Mouse (Mus musculus): ENCODE data around the gene Adipor1. TPM values are rescaled to one million over a fixed set of nuclear protein-coding genes. Genes with fewer than 3 reads are reported as not detected.

Gene Adipor1
- polyA plus RNA-seq, 1 experiment = 65.7 TPM

DNA sequence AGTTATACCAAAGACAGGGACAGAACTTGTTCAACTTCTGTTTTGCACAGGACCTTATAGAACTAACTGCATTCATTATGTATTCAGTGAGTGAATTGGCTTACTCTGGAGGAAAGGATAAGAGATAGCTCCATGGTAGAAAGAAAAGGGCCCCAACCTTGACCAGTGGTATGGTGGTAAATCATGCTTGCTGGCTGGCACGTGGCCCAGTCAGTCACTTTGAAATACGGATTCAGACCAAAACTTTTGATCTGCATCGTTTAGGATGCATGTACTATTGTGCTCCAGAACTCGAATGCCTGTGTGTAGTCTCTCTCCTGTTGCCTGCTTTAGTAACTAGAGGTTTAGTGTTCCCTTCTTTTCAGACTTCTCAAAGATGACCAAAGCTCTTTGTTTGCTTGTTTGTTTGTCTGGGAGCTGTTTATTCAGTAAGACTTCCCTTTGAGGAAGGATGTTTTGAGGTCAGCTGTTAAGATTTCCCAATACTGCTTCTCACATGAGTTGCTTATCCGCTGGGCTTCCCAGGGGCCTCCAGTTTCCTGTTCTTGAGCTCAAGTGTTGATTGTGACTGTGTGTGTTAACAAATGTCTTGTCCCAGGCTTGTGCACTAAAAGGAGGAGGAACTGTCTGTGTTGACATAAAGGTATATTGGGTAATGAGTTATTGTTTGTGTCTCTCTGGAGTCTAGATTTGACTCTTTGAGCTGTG is 4.7 kb downstream of the Adipor1 start:
- H3K79me2 ChIP-seq (ENCODE audit: control insufficient read depth, insufficient read depth) = peaks cover 82% of the 10 kb centered on the region
- no peak overlapping the region for H3ac ChIP-seq (ENCODE audit: control insufficient read depth, insufficient read length, low read depth)
- H3K27me3 ChIP-seq (ENCODE audit: control insufficient read depth, insufficient read depth, insufficient read length) = no peaks in the 10 kb centered on the region
- no peak overlapping the region for H3K4me3 ChIP-seq (ENCODE audit: insufficient read depth, poor library complexity, severe bottlenecking)
- H3K36me3 ChIP-seq (ENCODE audit: control insufficient read depth, insufficient read depth) = peaks cover 22% of the 10 kb centered on the region
- H3K79me3 ChIP-seq (ENCODE audit: low read depth) = peaks cover 68% of the 10 kb centered on the region
- no peak for TF ChIP-seq CEBPB (IDR thresholded peaks at IDR 0.05; ENCODE audit: low read depth)
- TF ChIP-seq FOSL1 (IDR thresholded peaks at IDR 0.05; ENCODE audit: insufficient read depth, low read length, poor library complexity, severe bottlenecking) = no peak
- TF ChIP-seq MYOD1 (IDR thresholded peaks at IDR 0.05; ENCODE audit: control insufficient read depth, insufficient read length, low read depth) = no peak
- TF ChIP-seq MYOG (IDR thresholded peaks at IDR 0.05; ENCODE audit: control insufficient read depth, extremely low read depth, insufficient read length) = no peak
- TF ChIP-seq USF1 (IDR thresholded peaks at IDR 0.05; ENCODE audit: low read depth) = no peak
- no peak for TF ChIP-seq MAX (IDR thresholded peaks at IDR 0.05)
- no peak for TF ChIP-seq CTCF (IDR thresholded peaks at IDR 0.05; ENCODE audit: control insufficient read depth, insufficient read depth, insufficient read length)

GRCm38 (mm10) chr1:134423911-134424310 is 8.7 kb downstream of the Adipor1 start:
- peaks cover 59% of the 10 kb centered on the region for H3K36me3 ChIP-seq (ENCODE audit: control insufficient read depth, insufficient read depth)
- peaks cover 37% of the 10 kb centered on the region for H3K79me3 ChIP-seq (ENCODE audit: low read depth)
- no peaks in the 10 kb centered on the region for H3K27me3 ChIP-seq (ENCODE audit: control insufficient read depth, insufficient read depth, insufficient read length)
- H3ac ChIP-seq (ENCODE audit: control insufficient read depth, insufficient read length, low read depth) = no peak overlapping the region
- peaks cover 47% of the 10 kb centered on the region for H3K79me2 ChIP-seq (ENCODE audit: control insufficient read depth, insufficient read depth)
- H3K4me3 ChIP-seq (ENCODE audit: insufficient read depth, poor library complexity, severe bottlenecking) = no peak overlapping the region
- TF ChIP-seq FOSL1 (IDR thresholded peaks at IDR 0.05; ENCODE audit: insufficient read depth, low read length, poor library complexity, severe bottlenecking) = no peak
- TF ChIP-seq MYOG (IDR thresholded peaks at IDR 0.05; ENCODE audit: control insufficient read depth, extremely low read depth, insufficient read length) = no peak
- TF ChIP-seq USF1 (IDR thresholded peaks at IDR 0.05; ENCODE audit: low read depth) = no peak
- no peak for TF ChIP-seq CTCF (IDR thresholded peaks at IDR 0.05; ENCODE audit: control insufficient read depth, insufficient read depth, insufficient read length)
- no peak for TF ChIP-seq MAX (IDR thresholded peaks at IDR 0.05)
- no peak for TF ChIP-seq CEBPB (IDR thresholded peaks at IDR 0.05; ENCODE audit: low read depth)
- TF ChIP-seq MYOD1 (IDR thresholded peaks at IDR 0.05; ENCODE audit: control insufficient read depth, insufficient read length, low read depth) = no peak

GRCm38 (mm10) chr1:134426289-134426688 is 11.1 kb downstream of the Adipor1 start:
- H3K79me3 ChIP-seq (ENCODE audit: low read depth) = peaks cover 13% of the 10 kb centered on the region
- TF ChIP-seq FOSL1 (IDR thresholded peaks at IDR 0.05; ENCODE audit: insufficient read depth, low read length, poor library complexity, severe bottlenecking) = no peak
- no peak for TF ChIP-seq MAX (IDR thresholded peaks at IDR 0.05)
- no peak for TF ChIP-seq MYOG (IDR thresholded peaks at IDR 0.05; ENCODE audit: control insufficient read depth, extremely low read depth, insufficient read length)
- H3ac ChIP-seq (ENCODE audit: control insufficient read depth, insufficient read length, low read depth) = no peak overlapping the region
- H3K27me3 ChIP-seq (ENCODE audit: control insufficient read depth, insufficient read depth, insufficient read length) = no peaks in the 10 kb centered on the region
- H3K4me3 ChIP-seq (ENCODE audit: insufficient read depth, poor library complexity, severe bottlenecking) = no peak overlapping the region
- H3K36me3 ChIP-seq (ENCODE audit: control insufficient read depth, insufficient read depth) = peaks cover 81% of the 10 kb centered on the region
- peaks cover 24% of the 10 kb centered on the region for H3K79me2 ChIP-seq (ENCODE audit: control insufficient read depth, insufficient read depth)

DNA sequence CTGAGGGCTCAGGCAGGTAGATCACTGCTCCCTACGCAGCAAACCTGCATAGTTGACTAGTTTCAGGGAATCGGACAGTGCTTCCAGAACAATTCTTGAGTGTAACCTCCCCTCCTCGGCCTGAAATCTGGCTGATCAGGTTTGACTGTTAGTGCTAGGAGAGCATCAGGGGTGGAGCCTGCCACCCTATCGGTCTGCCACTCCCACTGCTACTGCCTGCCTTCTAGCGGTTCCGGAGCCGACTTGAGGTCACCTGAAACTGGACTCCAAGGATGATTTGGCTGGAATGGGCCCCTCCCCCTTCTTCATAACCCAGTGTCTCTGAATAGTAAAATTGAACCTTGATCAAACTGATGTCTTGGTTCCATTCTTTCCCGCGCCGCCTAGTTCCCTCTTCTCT is 17.8 kb downstream of the Adipor1 start:
- H3K27me3 ChIP-seq (ENCODE audit: control insufficient read depth, insufficient read depth, insufficient read length) = no peaks in the 10 kb centered on the region
- peaks cover 50% of the 10 kb centered on the region for H3K36me3 ChIP-seq (ENCODE audit: control insufficient read depth, insufficient read depth)
- H3ac ChIP-seq (ENCODE audit: control insufficient read depth, insufficient read length, low read depth) = no peak overlapping the region
- no peaks in the 10 kb centered on the region for H3K79me3 ChIP-seq (ENCODE audit: low read depth)
- H3K4me3 ChIP-seq (ENCODE audit: insufficient read depth, poor library complexity, severe bottlenecking) = no peak overlapping the region
- TF ChIP-seq MAX (IDR thresholded peaks at IDR 0.05) = no peak
- no peak for TF ChIP-seq CTCF (IDR thresholded peaks at IDR 0.05; ENCODE audit: control insufficient read depth, insufficient read depth, insufficient read length)
- TF ChIP-seq CEBPB (IDR thresholded peaks at IDR 0.05; ENCODE audit: low read depth) = no peak
- no peak for TF ChIP-seq MYOG (IDR thresholded peaks at IDR 0.05; ENCODE audit: control insufficient read depth, extremely low read depth, insufficient read length)
- no peak for TF ChIP-seq FOSL1 (IDR thresholded peaks at IDR 0.05; ENCODE audit: insufficient read depth, low read length, poor library complexity, severe bottlenecking)
- TF ChIP-seq USF1 (IDR thresholded peaks at IDR 0.05; ENCODE audit: low read depth) = no peak
- no peak for TF ChIP-seq MYOD1 (IDR thresholded peaks at IDR 0.05; ENCODE audit: control insufficient read depth, insufficient read length, low read depth)
- no peaks in the 10 kb centered on the region for H3K79me2 ChIP-seq (ENCODE audit: control insufficient read depth, insufficient read depth)

- Histone ChIP-seq H3K27me3 (ENCODE audit: control insufficient read depth, insufficient read depth, insufficient read length) (no peaks in the 10 kb centered on the region), H3K79me3 (ENCODE audit: low read depth) (no peaks in the 10 kb centered on the region), H3K36me3 (ENCODE audit: control insufficient read depth, insufficient read depth) (peaks cover 45% of the 10 kb centered on the region), H3K79me2 (ENCODE audit: control insufficient read depth, insufficient read depth) (no peaks in the 10 kb centered on the region), H3ac (ENCODE audit: control insufficient read depth, insufficient read length, low read depth) (no peak overlapping the region), H3K4me3 (ENCODE audit: insufficient read depth, poor library complexity, severe bottlenecking) (no peak overlapping the region)
- TF ChIP-seq CEBPB (IDR thresholded peaks at IDR 0.05; ENCODE audit: low read depth) (no peak), CTCF (IDR thresholded peaks at IDR 0.05; ENCODE audit: control insufficient read depth, insufficient read depth, insufficient read length) (no peak), MAX (IDR thresholded peaks at IDR 0.05) (no peak), FOSL1 (IDR thresholded peaks at IDR 0.05; ENCODE audit: insufficient read depth, low read length, poor library complexity, severe bottlenecking) (no peak), MYOG (IDR thresholded peaks at IDR 0.05; ENCODE audit: control insufficient read depth, extremely low read depth, insufficient read length) (no peak), USF1 (IDR thresholded peaks at IDR 0.05; ENCODE audit: low read depth) (no peak), MYOD1 (IDR thresholded peaks at IDR 0.05; ENCODE audit: control insufficient read depth, insufficient read length, low read depth) (no peak)
Measured at GRCm38 (mm10) chr1:134433473-134433872, 18.3 kb downstream of the Adipor1 start.
